Mouse (Mus musculus) thymus, postnatal 36 days (tissue): ENCODE measurements around the gene Gjc2.

Experiments
- DNase-seq, 2 experiments: peaks; one replicate each; pipeline ENCODE4 v3.0.0; 2022; ENCODE audit warnings: mixed read lengths in 2 of 2

Gene Gjc2

DNA sequence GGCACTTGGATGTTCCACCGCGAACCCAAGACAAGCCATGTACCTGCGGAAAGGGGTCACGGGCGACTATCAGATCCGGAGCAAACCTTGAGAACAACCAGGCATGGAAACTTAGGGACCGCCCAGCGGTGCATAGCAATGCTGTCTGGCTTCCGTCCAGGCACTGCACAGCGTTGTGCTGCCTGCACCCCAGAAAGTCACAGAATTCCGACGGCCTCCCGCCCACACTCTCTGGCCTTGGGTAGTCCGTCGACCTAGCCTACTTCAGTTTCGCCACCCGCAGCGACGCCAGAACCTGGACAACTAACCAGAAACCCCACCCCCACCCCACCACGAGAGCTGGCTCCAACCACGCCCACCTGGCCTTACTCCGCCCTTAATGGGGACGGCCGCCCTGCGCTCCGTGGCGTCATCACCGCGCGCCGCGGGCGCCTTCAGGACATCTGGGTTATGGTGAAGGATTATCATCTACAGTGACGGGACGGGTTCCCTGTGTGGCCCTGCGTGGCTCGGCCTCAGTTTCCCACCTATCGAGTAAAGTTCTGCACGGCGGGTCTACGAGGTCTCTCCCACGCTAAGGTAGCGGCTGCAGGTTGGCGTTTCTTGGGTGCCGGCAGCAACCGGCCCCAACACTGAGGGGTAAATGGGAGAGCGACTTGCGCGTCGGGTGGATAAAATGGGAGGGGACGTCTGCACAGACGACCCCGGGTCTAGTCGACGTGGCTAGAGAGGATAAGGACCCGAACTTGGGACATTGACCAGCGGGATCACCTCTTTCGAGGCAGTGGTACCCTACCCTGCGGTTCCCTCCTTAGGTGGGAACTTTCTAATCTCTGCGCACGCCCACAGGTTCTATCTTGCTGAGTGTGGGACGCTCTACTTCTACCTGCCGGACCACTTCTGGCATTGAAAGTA is 19.3 kb upstream of the Gjc2 start, which contains the start of gene Mrpl55:
Gene Mrpl55, plus strand, starts transcription at position 406 of the 915 bp plus-strand sequence.
- DNase-seq, result peak; percentile 91 to 92

DNA sequence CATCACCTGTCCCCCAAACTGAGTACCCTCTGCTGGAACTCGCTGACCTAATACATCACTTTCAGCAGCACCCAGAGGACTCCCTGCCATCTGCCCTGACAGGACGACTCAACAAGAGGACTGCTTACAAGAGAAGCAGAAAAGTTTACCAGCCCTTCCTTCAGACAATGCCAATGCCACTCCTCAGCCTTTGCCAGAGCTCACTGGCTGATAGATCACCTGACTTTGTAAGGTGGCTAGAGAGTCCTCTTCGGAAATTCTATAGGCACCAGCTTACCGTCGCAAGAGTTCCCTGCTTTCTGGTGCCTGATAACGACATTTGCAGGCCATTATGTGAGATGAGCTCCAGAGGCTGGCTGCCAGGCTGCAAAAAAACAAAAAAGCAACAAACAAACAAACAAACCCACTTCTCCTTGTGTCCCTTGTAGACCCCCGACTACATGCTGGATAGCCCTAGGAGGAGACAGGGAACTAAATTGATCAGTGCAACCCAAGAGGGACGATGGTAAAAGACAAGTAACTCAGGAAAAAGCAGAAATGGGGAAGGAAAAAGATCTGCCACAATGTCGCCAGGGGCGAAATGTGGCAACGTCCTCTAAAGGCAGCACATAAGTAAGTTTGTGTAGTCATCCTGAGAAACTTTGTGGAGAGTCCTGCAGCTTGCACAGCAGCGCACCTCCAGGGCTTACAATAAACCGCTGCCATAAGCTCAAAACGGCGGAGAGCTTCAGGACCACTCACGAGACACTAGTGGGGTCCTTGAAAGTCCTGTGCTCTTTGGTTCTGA is 18.4 kb upstream of the Gjc2 start:
- no peak for DNase-seq

DNA sequence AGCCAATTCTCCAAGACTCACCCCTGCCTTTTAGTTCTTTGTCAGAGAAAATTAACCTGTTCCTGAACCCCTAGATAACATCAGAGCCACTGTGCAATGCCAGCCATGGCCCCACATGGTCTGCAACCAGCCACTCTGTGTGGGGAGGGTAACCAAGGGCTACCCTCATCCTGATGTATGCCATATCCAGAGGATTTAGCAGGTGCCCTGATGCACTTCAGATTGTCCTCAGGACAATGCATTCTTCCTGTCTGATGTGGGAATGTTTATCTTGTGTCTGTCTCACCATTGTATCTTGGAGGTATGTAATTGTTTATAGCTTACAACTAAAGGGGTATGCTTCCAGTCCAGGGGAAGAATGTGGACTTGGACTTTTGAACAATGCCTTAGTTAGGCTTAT is 13.2 kb upstream of the Gjc2 start:
- DNase-seq, result no peak

DNA sequence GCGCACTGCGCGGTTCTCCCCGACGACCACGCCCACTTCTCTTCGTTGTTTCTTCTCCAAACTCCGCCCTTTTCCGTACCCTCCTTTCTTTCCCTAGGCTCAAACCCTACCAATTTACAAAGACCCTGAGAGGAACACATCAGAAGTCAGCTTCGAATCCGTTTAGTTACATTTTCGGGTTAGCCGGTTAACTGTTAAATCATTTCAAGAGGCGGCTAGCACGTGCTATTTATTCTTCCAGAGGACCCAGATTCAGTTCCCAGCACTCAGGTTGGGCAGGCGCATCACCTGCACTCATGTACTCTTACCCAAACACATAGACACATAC is 9.0 kb upstream of the Gjc2 start, which contains the start of gene Guk1:
Gene Guk1, minus strand, starts transcription at position 154 of the 328 bp plus-strand sequence.
- DNase-seq, result no peak

DNA sequence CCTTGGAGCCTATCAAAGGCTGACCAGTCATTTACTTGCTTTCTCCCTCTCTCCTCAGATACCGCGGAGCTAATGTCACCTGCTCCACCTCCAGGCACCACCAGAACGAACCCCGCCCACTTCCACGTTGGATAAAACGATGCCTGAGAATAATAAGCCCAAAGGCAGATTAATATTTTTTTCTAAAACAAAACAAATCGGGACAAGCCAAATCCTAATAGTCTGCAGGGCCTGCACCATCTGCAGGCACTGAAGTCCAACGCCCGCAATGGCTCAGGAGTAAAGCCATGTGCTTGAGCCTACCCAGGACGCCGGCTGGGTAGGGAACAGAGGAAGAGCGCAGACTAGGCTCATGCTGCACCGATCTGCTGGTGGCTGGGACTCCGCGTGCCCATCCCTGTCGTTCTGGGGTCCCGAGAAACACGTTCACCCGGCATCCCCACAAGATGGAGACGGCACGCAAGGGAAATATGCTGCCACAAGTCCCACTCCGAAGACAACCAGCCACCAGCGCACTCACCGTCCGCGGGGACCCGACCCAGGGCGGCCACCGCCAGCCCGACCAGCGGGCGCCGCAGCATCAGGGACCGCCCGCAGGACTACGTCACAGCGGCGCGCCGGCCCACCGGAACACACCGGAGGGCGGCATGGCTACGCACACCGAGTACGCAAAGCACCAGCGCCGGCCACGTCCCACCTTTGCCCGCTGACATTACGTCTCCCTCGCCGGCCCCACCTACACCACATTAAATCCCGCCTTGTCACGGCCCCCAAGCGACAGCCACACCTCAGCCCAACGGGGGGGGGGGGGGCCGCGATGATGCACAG is 8.4 kb upstream of the Gjc2 start:
- DNase-seq, result peak; percentile 87 to 92

DNA sequence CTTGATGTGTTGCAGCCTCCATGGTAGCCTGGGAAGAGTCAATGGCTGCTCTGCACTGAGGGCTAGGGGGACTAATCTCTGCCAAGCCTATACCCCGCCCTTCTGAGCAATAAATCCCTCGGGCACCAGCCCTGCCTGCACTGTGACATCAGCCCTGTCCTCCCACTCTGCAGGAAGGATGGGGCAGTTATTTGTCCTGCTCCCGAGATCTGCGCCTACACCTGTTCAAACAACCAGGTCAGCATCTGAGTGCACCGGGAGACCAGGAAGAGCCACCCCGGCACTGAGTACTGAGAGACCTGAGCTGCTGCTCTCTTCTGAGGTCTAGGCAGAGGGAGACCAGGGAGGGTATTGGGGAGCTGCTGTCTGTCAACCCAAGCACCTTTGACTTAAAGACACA is 4.7 kb upstream of the Gjc2 start:
- no peak for DNase-seq

DNA sequence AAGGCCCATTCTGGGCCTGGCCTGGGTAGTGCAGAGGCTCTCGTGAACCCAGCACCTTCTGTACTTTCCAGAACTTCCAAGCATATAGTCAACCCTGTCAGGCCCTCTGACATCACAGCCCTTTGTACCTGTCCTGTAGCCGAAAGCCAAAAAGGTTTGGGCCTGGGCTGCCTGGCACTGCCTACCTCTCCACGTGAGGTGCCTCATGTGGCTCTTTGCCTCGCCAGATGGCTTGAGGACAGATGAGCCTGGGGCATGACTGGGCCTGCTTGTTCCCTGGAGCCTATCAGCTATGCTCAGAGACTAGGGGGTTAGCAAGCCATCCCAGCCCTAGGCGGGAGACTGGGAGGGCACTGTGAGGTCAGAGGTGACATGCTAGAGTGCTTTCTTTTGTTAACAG is 2.5 kb upstream of the Gjc2 start:
- DNase-seq, result no peak

DNA sequence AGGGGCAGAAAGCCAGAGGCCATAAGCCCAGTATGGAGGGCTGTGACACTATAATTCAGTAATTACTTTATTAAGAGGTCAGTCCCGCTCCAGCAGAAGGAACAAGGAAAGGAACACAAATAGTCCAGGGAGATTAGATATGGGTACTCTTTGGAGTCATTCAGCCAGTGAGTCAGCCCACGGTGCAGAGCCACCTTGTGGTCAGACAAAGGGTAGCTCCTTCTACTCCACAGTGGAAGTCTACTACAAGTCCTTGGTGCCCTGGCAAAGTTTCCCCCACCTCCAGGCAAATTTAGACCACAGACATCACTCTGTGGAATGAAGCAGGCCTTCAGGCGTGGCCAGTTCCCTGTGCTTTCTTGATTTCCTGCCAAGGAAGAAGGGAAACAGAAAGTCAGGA is 808 bp upstream of the Gjc2 start:
- peak in 1 of 2 experiments; percentile 23 for DNase-seq

DNA sequence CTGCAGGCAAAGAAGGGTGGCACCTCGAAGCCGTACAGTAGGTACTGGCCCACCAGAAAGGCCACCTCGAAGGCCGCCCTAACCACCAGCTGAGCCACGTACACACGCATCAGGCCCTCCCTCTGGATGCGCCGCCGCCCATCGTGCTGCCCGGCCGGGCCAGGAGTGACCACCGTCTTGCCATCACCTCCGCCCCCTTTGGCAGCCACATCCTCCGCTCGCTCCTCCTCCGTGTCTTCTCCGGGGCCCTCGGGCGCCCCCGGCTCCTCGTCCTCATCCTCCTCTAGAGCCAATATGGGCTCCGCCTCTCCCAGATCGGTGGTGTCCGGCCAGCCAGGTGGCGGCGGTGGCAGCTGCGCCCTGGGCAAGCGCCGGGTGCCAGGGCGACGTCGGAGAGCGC is 6.1 kb downstream of the Gjc2 start:
- no peak for DNase-seq

DNA sequence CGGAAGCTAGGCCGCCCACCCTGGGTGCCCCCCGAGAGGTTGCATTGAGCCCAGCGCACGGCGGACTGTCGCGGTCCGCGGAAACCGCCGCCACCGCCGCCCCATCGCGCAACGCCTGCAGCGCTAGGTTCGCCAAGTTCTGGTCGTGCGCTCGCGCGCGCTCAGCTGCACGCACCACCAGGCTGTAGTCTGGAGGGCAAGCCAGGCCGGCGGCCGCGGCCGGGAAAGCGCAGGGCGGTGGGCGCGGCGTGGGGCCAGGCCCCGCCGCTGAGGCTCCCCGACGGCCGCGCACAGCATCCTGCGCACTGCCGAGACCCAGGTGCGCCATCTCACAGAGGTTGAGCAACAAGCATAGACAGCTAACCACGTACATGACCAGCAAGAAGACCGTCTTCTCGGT is 6.5 kb downstream of the Gjc2 start:
- DNase-seq, result no peak

DNA sequence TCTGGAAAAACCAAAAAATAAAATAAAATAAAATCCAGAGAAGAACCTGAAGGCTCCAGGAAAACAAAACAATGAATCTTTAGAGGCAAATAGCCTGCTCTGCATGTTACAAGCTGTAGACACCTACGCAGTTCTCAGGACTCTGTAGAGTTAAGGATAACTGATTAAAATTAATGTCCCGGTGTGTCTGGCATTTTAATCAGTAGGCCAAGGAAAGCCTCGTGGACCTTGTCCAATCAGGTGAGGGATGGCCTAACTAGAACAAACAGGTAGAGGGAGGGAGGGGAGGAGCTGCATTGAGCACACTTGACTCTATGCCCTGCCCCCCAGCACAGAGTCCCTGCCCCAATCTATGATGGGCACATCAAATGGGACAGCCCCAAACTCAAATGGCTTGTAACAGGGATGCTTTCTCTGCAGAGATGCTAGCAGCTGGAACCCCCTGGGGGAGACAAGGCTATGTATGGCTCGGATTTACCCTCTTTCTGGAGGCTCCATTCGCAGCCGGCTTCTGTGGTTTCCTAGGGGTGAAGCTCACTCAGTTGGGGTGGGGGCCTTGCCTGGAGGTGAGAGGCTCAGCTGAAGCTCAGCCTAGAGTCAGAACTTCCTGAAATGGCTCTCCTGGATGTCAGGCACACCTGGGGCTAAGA is 8.7 kb downstream of the Gjc2 start:
- DNase-seq, result no peak

DNA sequence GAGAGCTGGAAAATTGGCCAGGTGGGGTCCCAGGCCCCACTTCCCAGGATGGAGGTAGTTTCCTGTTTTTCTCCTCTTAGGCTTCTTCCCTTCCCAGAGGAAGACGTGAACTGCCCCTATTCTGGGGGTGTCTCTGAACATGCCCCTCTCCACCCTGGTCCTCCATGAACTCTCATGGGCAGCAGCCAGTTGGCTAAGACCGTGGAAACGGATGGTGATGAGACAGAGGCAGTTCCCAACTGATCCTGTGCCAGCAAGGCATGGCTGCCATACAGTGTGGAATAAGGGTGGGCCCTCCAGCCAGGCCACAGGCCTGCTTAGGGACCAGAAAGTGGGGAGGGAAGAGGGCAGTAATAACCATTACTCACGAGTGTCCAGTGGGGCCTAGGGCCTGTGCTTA is 12.5 kb downstream of the Gjc2 start:
- DNase-seq, result no peak

DNA sequence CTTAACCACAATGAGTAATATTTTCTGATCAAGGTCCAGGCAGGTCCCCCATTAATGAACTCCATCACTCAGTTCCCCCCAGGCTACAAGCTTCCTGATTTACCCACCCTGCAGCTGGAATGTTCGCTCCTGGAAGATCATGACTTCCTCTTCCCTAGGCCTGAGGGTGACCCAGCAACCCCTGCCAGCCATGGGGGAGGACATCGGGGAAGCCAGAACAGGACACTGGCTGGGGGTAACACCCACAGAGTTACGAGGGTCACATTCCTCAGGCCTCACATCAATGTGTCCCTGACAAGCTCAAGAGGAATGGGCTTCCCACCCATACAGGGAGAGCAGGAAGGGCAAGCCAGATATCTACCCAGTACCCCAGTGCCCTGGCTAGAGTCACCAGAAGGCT is 13.2 kb downstream of the Gjc2 start:
- no peak for DNase-seq

DNA sequence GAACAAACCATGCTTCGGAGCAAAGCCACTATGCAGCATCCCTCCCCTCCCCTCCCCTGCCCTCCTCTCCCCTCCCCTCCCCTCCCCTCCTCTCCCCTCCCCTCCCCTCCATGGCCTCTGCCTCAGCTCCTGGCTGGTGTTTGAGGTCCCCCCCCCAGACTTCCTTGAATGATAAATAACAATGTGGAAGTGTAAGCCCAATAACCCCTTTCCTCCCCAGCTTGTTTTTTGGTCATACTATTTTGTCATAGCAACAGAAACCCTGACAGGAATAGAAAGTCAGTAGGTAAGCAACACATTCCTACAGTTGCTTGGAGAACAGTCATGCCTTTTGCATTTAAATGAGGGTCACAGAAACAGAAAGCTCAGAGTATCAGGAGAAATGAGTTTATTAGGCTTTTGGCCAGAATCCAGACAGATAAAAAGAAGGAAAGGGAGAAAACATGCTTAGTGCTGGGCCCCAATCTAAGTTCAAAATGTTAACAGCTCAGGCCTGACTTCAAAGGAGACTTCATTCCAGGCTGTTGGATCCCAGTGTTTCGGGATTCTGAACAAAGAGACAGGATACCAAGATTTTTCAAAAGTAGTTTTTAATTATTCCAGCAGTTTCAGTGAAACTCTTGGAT is 17.3 kb downstream of the Gjc2 start:
- DNase-seq, result no peak

DNA sequence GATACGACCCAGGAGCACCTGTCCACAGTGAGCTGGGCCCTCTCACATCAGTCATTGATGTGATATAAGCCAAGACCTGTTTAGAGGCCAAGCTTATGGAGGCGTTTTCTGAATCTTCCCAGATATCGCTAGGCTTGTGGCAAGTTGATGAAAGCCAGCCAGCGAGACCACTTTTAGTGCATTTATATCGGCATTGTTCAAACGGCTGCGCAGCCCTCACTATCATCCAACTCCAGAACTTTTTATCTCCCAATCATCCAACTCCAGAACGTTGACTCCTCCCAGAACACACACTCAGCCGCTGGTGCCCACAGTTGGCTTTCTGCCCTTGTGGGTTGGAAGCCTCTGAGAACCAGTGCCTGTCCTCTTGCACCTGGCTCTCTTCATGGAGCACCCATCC is 18.6 kb downstream of the Gjc2 start:
- no peak for DNase-seq

DNA sequence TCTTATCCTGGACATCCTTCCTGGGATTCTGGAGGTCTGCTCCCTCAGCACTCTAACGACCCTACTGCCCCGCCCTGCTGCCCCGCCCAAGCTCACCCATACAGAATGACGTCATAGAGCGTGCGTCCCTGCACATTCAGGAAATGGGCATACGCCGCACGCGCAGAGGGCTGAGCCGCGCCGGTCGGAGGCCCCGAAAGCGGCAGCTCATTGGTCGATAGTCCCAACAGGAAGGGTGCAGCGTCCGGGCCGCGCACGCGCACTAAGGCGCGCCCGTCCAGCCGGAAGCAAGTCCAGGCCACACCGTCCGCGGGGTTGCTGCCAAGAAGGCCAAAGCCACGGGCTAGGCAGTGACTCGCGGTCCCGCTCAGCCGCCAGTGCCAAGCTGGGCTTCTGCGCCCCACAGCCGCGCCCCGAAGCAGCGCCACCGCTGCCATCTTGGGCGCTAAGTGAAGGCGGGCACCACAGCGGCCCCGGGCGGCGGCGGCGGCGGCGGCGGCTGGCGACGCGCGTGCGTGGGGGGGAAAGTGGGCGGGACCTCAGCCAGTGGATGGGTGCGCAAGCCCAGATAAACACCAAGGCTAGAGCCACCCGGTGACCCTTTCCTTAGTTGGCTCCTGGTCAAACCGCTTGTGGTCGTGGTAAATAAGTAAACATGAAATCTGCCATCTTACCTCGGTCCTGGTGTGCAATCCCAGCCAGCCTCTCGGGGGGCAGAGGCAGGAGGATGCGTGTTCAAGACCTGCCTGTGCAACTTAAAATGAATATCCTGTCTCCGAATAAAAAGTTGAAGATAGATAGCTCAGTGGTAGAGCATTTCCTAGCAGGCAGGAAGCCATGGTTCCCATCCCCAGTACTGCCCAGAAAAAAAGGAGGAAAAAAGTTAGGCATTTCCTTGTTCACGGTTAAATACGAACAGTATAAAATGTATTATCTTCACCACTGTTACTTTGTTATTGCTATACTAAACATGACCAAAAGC is 19.5 kb downstream of the Gjc2 start, which contains the start of gene Iba57:
Gene Iba57, minus strand, starts transcription at position 485 of the 982 bp plus-strand sequence.
- peak; percentile 95 to 98 for DNase-seq

DNA sequence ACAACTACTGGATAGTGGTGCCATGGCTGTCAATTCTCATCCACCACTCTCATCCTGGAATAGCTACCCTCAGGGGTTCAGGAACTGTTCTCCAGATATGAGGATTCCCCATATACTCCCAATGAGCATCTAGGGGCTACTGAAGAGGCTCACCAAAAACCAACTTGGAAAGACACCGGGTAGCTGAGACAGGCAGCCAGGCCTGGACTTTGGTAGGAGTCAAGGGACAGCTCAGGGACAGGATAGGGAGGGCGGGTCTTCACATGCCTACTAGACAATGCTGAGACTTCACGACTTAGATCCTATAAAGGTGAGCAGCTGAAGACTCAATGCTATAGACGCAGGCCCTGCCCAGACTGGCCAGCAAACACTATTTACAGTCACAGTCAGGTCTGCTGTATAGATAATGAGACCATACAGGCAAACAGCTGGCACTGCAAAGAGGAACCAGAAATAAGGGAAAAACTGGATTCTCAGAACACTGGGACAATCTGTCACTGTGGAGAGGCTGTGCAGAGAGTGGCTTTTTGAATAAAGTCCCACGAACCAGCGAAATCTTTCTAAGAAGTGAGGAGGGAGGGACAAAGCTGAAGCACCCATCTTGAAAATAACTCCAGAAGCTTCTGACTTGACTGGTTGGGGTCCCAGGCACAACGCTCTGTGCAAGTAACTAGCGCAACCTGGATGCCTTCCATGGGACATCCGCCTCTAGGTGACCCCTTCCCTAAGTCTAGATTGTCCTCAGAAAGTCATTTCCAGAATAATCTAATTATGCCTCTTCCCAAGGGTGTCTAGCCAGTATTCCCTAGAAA is 20.4 kb downstream of the Gjc2 start:
- no peak for DNase-seq

DNA sequence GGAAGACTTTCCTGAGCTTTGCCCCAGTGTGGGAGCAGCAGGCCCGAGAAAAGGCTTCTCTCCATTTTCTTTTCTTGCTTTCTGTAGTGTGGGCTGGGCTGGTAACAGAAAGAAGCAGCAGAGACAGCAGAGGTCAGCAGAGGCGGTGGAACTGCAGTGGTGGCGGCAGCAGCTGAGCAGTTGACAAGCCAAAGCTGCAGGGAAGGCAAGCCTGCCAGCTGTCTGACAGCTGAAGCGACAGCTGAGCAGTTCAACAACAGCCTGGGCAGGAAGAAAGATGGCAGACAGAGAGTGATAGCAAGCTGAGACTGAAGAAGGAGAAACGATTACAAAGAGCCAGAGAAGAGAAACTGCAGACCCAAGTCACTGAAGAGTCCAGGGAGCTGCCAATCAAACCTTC is 21.6 kb downstream of the Gjc2 start:
- DNase-seq, result no peak

DNA sequence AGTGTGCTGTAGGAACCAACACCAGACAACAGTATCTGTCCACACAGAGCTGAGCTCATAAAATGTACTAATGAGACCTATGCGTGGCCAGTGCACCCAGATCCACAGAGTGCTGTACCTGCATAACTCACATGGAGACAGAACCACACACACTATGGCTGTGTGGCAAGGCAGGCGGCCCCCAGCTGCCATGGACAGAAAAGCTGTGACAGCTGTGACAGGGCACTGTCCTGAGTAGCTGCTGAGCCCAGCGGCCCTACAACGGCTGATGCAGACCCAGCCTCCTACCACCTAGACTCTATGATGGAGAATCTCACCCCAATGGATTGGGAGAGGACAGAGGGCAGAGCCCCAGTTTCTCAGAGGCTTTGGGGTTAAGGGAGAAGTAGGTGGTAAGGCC is 23.5 kb downstream of the Gjc2 start:
- no peak for DNase-seq

DNA sequence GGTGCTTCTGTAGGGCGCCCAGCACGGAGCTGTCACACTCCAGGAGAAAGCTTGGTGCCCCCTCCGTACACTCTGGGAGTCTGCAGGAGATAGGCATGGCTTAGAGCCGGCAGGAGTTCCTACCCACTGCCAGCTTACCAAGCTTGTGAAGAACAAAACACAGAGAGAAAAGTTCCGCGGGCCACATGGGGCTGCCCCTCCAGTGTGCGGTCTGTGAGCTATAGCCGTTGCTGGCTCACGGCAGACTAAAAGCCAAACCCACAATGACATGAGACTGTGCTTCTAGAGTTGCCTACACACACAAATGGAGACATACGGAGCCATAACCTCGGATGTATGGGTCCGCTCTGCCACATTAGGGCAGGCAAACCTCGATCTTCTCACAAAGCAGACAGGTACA is 23.9 kb downstream of the Gjc2 start:
- no peak for DNase-seq
